Mouse (Mus musculus): ENCODE measurements at regions not wholly inside any gene's neighbourhood (a gene's known extent, or its start where the extent isn't known, plus 50 kb on each side); places are given as distances from the start of the nearest gene placed in this dataset.
"Not testable (repeated sequence)": the region's sequence is repeated elsewhere in the genome, so short reads cannot be mapped to it uniquely, and the experiment has no call there.

- WGBS: 63% methylated on average over 6 of the region's 6 CpGs
- DNase-seq (ENCODE audit: low spot score, missing footprints); H3K4me3 ChIP-seq (ENCODE audit: low read depth, low read length); H3K27me3 ChIP-seq (ENCODE audit: control insufficient read depth, insufficient read depth, low read length); H3K36me3 ChIP-seq (ENCODE audit: control insufficient read depth, insufficient read depth, low read length); H3K4me2 ChIP-seq; H3K4me1 ChIP-seq (ENCODE audit: control insufficient read depth, insufficient read depth, low read length); ATAC-seq (ENCODE audit: low FRiP score); H3K9me3 ChIP-seq (ENCODE audit: control insufficient read depth, low read length); H3K27ac ChIP-seq (ENCODE audit: low read depth, low read length); H3K9ac ChIP-seq (ENCODE audit: low read length): not testable (repeated sequence)
Measured at GRCm38 (mm10) chr6:133724627-133725026, 128.9 kb downstream of the Kap start.

GRCm38 (mm10) chr6:133706712-133707111 lies 146.8 kb downstream of the Kap start:
- H3K27me3 ChIP-seq (ENCODE audit: control insufficient read depth, insufficient read depth, low read length); H3K9me3 ChIP-seq (ENCODE audit: control insufficient read depth, low read length); H3K9ac ChIP-seq (ENCODE audit: low read length); H3K4me3 ChIP-seq (ENCODE audit: low read depth, low read length); H3K27ac ChIP-seq (ENCODE audit: low read depth, low read length); H3K4me1 ChIP-seq (ENCODE audit: control insufficient read depth, insufficient read depth, low read length); H3K4me2 ChIP-seq; H3K36me3 ChIP-seq (ENCODE audit: control insufficient read depth, insufficient read depth, low read length): not testable (repeated sequence)
- 2% methylated on average over 8 of the region's 8 CpGs for WGBS
- peak; percentile 90 for DNase-seq (ENCODE audit: low spot score, missing footprints)
- peak; percentile 73 for ATAC-seq (ENCODE audit: low FRiP score)

GRCm38 (mm10) chr6:133701625-133702024 lies 151.9 kb downstream of the Kap start:
- Histone ChIP-seq H3K9me3 (ENCODE audit: control insufficient read depth, low read length) (no peaks in the 10 kb centered on the region), H3K36me3 (ENCODE audit: control insufficient read depth, insufficient read depth, low read length) (no peaks in the 10 kb centered on the region), H3K27ac (ENCODE audit: low read depth, low read length) (no peak overlapping the region), H3K27me3 (ENCODE audit: control insufficient read depth, insufficient read depth, low read length) (no peaks in the 10 kb centered on the region), H3K4me1 (ENCODE audit: control insufficient read depth, insufficient read depth, low read length) (no peaks in the 10 kb centered on the region), H3K9ac (ENCODE audit: low read length) (no peak overlapping the region), H3K4me3 (ENCODE audit: low read depth, low read length) (no peak overlapping the region), H3K4me2 (no peak overlapping the region)
- no peak for ATAC-seq (ENCODE audit: low FRiP score)
- no peak for DNase-seq (ENCODE audit: low spot score, missing footprints)
- 56% methylated on average over 2 of the region's 2 CpGs for WGBS

Measured in midbrain, embryonic 11.5 days (tissue).